Mouse (Mus musculus): ENCODE results near the gene Sclt1. TPM values are rescaled to one million over a fixed set of nuclear protein-coding genes. Genes with fewer than 3 reads are reported as not detected.

Gene Sclt1
- total RNA-seq, 2 experiments from 2014 or later, result 8.4 to 9.2 TPM

- intact Hi-C loops (cut with DNase I), result loop anchor here (2.0 to 10.0 kb wide), 4 partner anchors 17 to 635 kb away; no protein-coding TSS in a partner anchor
- no peak for DNase-seq
These were observed 152.3 kb downstream of the Sclt1 start for GRCm38 (mm10) chr3:41589988-41590387.

GRCm38 (mm10) chr3:41589246-41589914, 152.9 kb downstream of the Sclt1 start:
- no peak for DNase-seq
- intact Hi-C loops (cut with DNase I), result no loop called here

GRCm38 (mm10) chr3:41588495-41588894, 153.8 kb downstream of the Sclt1 start:
- no peak for DNase-seq
- intact Hi-C loops (cut with DNase I), result no loop called here

GRCm38 (mm10) chr3:41587588-41587987, 154.7 kb downstream of the Sclt1 start:
- intact Hi-C loops (cut with DNase I), result no loop called here
- peak in 1 of 2 experiments; percentile 66 for DNase-seq

- DNase-seq, result no peak
- intact Hi-C loops (cut with DNase I), result no loop called here
These were observed 155.4 kb downstream of the Sclt1 start for GRCm38 (mm10) chr3:41586917-41587316.

GRCm38 (mm10) chr3:41586330-41586729, 156.0 kb downstream of the Sclt1 start:
- intact Hi-C loops (cut with DNase I), result no loop called here
- DNase-seq, result no peak

GRCm38 (mm10) chr3:41585548-41585947, 156.8 kb downstream of the Sclt1 start:
- DNase-seq, result no peak
- intact Hi-C loops (cut with DNase I), result no loop called here

GRCm38 (mm10) chr3:41583621-41584020, 158.7 kb downstream of the Sclt1 start:
- DNase-seq, result peak; percentile 64 to 76
- intact Hi-C loops (cut with DNase I), result loop anchor here (2.0 kb wide), 1 partner anchor 17 kb away; no protein-coding TSS in a partner anchor

GRCm38 (mm10) chr3:41583092-41583491, 159.2 kb downstream of the Sclt1 start:
- DNase-seq, result no peak
- intact Hi-C loops (cut with DNase I), result loop anchor here (2.0 kb wide), 1 partner anchor 16 kb away; no protein-coding TSS in a partner anchor

GRCm38 (mm10) chr3:41582256-41582655, 160.1 kb downstream of the Sclt1 start:
- DNase-seq, result no peak
- intact Hi-C loops (cut with DNase I), result loop anchor here (2.0 kb wide), 1 partner anchor 15 kb away; no protein-coding TSS in a partner anchor

GRCm38 (mm10) chr3:41581436-41581835, 160.9 kb downstream of the Sclt1 start:
- no peak for DNase-seq
- intact Hi-C loops (cut with DNase I), result no loop called here

GRCm38 (mm10) chr3:41580401-41581323, 161.7 kb downstream of the Sclt1 start:
- intact Hi-C loops (cut with DNase I), result no loop called here
- no peak for DNase-seq

GRCm38 (mm10) chr3:41579873-41580272, 162.4 kb downstream of the Sclt1 start:
- intact Hi-C loops (cut with DNase I), result no loop called here
- DNase-seq, result no peak

GRCm38 (mm10) chr3:41577240-41577639, 165.1 kb downstream of the Sclt1 start:
- no peak for DNase-seq
- intact Hi-C loops (cut with DNase I), result no loop called here

Other genes starting within 250 kb of the Sclt1 start
- 10 to 100 TPM; 35.4 to 42.4 TPM for gene Jade1, start 186.8 kb downstream of the Sclt1 start, total RNA-seq (2021)
- gene D3Ertd751e, start 97 bp upstream of the Sclt1 start, total RNA-seq (2021), result 10 to 100 TPM in 1 of 2 experiments, 1 to 10 TPM in 1; 8.2 to 10.2 TPM

Data from heart, postnatal 10 days (tissue).